Mouse (Mus musculus): ENCODE data around the gene Fastkd5. TPM values are rescaled to one million over a fixed set of nuclear protein-coding genes. Genes with fewer than 3 reads are reported as not detected.
A peak's percentile ranks its signal among the peaks of the same experiment; 100 is the strongest.
"Not testable (repeated sequence)": the region's sequence is repeated elsewhere in the genome, so short reads cannot be mapped to it uniquely, and the experiment has no call there.

Gene Fastkd5
- total RNA-seq (2021), result 1 to 10 TPM; 8.1 to 8.7 TPM
- long read RNA-seq, partial matches to known transcripts, result 0 of 6 reads
- long read RNA-seq, other reads (novel, unspliced or antisense), result 1 of 6 reads

- DNase-seq (ENCODE audit: low spot score in 2 of 2), result peak; percentile 91 to 92
Measured at GRCm38 (mm10) chr2:130629839-130630203, at the start of gene Fastkd5, which contains the start of gene Ubox5. TSS of gene Fastkd5 (minus strand) at chr2:130630027. TSS of gene Ubox5 (minus strand) at chr2:130630038.

DNA sequence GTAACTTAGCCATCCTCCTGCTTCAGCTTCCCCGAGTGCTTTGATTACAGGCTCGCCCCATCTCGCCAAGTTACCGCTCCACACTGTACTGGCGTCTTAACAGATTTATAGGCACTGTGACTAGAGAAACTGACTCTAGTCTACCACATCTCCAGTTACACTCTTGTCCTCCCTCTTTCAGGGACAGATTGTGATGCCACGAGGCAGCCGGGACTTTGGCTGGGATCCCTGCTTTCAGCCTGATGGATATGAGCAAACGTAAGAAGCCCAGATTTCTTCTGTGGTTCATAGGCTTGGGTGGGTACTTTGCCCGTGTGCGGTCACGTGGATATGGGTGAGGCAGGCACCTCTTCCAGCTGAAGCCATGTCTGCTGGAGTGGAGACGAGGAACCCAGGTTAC, 49.3 kb upstream of the Fastkd5 start:
- no peak for DNase-seq (ENCODE audit: low spot score in 2 of 2)

DNA sequence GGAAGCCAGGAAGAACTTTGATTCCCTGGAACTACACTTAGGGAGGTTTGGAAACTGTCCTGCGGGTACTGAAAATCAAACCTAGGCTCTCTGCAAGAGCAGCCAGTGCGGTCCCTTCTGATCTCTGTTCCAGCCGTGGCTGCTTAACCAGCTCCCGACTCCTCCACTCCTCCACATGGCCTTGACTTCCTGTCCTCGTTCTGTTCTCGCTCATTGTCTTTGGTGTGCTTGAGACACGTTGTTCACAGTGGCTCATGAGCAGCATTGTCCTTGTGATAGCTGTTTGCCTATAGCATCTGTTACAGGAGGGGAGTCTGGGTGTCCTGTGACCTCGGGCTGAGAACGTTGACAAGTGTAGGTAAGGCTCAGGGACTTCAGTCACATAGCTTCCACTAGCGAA, 47.4 kb upstream of the Fastkd5 start:
- no peak for DNase-seq (ENCODE audit: low spot score in 2 of 2)

GRCm38 (mm10) chr2:130667559-130667958, 37.7 kb upstream of the Fastkd5 start, which contains the start of gene Itpa:
TSS of gene Itpa (plus strand) at chr2:130667610.
- peak; percentile 85 to 86 for DNase-seq (ENCODE audit: low spot score in 2 of 2)

- peak; percentile 89 to 93 for DNase-seq (ENCODE audit: low spot score in 2 of 2)
Measured at GRCm38 (mm10) chr2:130664102-130664701, 34.4 kb upstream of the Fastkd5 start, which contains the start of gene Ddrgk1. TSS of gene Ddrgk1 (minus strand) at chr2:130664659.

DNA sequence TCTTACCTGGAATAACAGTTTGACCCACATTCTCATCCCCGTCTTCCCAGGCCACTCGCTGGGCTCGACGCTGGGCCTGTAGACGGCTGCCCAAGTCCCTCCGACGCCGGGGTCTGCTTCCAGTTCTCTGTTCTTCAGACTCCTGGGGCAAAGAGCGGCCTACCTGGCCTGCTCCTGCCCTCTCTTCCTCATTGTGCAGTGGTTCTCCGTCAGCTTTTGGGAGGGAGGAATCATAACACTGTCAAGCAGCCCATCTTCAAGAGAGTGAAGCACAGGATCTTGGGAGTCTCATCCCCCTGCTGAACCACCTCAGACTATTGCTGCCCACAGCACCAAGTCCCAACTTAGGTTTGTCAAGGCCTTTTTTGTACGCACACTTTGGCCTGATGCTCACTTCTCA, 33.5 kb upstream of the Fastkd5 start:
- no peak for DNase-seq (ENCODE audit: low spot score in 2 of 2)

GRCm38 (mm10) chr2:130658530-130658929, 28.7 kb upstream of the Fastkd5 start:
- no peak for DNase-seq (ENCODE audit: low spot score in 2 of 2)

- peak; percentile 28 to 44 for DNase-seq (ENCODE audit: low spot score in 2 of 2)
Measured at GRCm38 (mm10) chr2:130657541-130657940, 27.7 kb upstream of the Fastkd5 start.

GRCm38 (mm10) chr2:130656536-130656935, 26.7 kb upstream of the Fastkd5 start:
- no peak for DNase-seq (ENCODE audit: low spot score in 2 of 2)

GRCm38 (mm10) chr2:130655660-130656339, 26.0 kb upstream of the Fastkd5 start:
- no peak for DNase-seq (ENCODE audit: low spot score in 2 of 2)

GRCm38 (mm10) chr2:130653760-130654159, 23.9 kb upstream of the Fastkd5 start:
- no peak for DNase-seq (ENCODE audit: low spot score in 2 of 2)

GRCm38 (mm10) chr2:130653303-130653702, 23.5 kb upstream of the Fastkd5 start:
- DNase-seq (ENCODE audit: low spot score in 2 of 2), result no peak

DNA sequence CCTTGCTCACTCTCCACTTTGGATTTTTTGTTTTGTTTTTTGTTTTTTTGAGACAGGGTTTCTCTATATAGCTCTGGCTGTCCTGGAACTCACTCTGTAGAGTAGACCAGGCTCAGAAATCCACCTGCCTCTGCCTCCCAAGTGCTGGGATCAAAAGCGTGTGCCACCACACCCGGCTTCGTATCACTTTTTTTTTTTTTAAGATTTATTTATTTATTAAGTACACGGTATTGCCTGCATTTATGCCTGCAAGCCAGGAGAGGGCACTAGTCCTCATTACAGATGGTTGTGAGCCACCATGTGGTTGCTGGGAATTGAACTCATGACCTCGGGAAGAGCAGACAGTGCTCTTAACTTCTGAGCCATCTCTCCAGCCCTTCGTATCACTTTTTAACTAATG, 19.2 kb upstream of the Fastkd5 start:
- DNase-seq (ENCODE audit: low spot score in 2 of 2), result not testable (repeated sequence)

GRCm38 (mm10) chr2:130645198-130645597, 15.4 kb upstream of the Fastkd5 start:
- DNase-seq (ENCODE audit: low spot score in 2 of 2), result no peak

DNA sequence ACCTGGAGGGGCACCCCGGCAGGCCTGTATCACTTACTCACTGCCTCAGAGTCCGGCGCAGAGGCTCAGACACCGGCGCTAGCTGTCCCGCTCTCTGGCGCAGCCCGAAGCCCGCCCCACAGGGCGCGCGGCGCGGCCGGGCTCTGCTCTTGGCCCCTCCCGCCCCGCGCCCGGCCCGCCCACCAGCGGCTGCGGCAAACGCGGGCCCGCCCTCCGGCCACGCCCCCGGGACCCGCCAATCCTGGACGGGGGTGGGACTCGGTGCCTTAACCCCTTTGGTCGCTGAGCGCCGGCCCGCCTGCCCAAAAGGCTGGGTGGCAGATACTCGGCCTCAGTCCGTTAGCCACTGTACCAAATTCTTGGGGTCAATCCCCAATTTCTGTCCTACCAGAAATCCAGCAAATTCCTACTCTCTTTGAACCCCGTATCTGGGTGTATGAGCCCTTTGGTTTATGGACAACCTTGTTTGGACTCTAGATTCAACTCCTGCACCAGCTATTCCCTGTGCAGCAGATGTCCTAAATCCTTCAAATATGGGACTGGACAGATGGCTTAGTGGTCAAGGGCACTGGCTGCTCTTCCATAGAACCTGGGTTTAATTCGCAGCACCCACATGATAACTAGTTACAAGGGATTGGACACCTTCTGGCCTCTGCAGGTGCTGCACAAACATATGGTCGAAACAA, 13.0 kb upstream of the Fastkd5 start, which contains the start of gene Lzts3:
Gene Lzts3, minus strand, starts transcription at position 120 of the 686 bp plus-strand sequence.
- DNase-seq (ENCODE audit: low spot score in 2 of 2), result peak; percentile 87 to 93

DNA sequence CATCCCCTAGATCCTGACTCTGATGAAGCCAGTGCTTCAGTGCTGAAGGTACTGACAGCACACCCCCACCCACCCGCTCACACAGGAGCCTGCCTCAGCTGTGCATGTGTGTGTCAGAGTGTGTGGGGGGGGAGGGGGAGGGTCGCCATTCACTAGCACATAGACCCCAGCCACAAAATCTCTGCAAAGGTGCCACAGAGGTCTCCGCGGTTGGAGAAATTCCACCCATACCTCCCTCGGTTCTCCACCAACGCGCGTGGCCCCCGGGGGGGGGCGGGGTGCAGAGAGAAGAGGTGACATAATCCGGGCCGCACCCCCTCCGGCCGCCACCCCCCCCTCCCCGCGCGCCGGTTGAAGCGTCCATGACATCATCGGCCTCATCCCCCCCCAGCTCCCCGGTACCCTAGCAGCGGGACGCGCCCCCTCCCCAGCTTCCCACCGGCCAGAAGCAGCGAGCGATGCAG, 12.4 kb upstream of the Fastkd5 start:
- peak in 1 of 2 experiments; percentile 48 for DNase-seq (ENCODE audit: low spot score in 2 of 2)

DNA sequence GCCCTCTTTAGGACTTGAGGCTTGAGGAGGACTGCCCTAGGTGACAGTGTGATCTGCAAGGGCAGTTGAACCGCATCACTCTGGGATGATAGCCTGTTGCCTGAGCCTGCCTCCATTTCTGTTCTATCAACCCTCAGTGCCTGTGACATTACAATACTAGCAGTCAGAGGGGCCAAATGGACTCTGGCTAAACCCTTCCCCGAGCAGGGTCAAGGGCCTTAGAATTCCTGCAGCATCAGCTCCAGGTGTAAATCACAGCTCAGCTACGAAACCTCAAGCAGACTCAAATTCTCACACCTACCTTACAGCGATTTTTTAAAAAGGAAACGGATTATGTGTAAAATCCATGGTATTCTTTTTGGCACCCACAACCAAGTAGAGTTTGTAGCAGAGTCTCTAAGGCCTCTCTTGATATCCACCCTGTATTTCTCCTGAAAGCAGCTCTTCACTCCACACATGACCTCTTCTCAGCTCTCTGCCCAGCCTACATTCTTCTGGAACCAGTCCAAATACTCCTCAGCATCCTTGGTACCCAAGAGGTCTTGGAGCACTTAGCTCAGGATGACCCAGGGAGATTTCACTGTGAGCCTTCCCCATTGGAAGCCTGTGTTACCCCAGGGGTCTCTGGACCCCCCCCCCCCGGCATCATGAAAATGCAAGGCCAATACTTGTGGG, 11.7 kb upstream of the Fastkd5 start:
- no peak for DNase-seq (ENCODE audit: low spot score in 2 of 2)

GRCm38 (mm10) chr2:130639276-130639675, 9.4 kb upstream of the Fastkd5 start:
- no peak for DNase-seq (ENCODE audit: low spot score in 2 of 2)

DNA sequence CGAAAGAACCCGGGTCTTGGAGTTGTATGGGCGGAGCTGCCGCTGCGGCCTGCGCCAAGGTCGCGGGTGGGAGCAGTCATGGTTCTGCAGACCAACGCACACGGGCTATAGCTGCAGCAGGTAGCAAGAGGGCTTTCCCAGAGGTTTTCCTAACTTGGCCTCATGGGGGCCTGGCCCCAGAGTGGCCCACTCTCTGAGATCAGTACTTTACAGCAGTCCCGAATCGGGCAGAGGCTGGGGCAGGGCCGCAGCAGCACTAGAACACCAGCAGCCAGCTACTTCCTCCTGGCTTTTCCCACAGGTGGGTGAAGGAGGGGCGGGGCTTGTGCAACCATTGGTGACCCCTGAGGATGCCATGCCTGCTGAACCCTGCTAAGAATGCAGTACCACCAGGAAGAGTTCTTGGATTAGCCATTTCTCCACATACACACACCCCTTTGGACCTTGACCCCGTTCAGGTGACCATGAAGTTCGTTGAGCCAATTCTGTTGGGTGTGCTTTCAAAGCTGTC, 8.3 kb upstream of the Fastkd5 start:
- no peak for DNase-seq (ENCODE audit: low spot score in 2 of 2)

DNA sequence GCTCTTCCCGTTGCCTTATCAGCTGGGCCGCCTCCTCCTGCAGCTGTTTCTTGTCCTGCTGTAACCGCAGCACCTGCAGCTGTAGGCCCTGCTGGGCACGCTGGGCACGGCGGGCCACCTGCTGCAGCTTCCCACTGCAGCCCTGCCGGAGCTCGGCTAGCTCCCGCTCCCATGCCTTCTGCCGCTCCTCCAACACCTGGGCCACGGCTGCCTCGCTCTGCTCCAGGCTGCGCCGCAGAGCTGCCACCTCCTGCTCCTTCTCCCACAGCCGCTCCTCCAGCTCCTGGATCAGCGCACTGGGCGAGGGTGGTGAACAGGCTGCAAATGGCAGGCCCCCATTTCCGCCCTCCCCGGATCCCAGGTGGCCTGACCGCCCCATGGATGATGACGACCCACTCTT, 6.0 kb upstream of the Fastkd5 start:
- DNase-seq (ENCODE audit: low spot score in 2 of 2), result no peak
